Mouse (Mus musculus): Measurements from ENCODE around the gene Pon1. TPM values are rescaled to one million over a fixed set of nuclear protein-coding genes. Genes with fewer than 3 reads are reported as not detected.
"Not testable (repeated sequence)": the region's sequence is repeated elsewhere in the genome, so short reads cannot be mapped to it uniquely, and the experiment has no call there.

Pon1 gene
- total RNA-seq (2022) = not detected

GRCm38 (mm10) chr6:5193693-5194092 is at the start of gene Pon1:
TSS of gene Pon1 (minus strand) at chr6:5193946.
- DNase-seq (ENCODE audit: low spot score in 2 of 2) = no peak

GRCm38 (mm10) chr6:5238799-5239198 is 45.1 kb upstream of the Pon1 start:
- no peak for DNase-seq (ENCODE audit: low spot score in 2 of 2)

GRCm38 (mm10) chr6:5237510-5237909 is 43.8 kb upstream of the Pon1 start:
- DNase-seq (ENCODE audit: low spot score in 2 of 2) = no peak

- no peak for DNase-seq (ENCODE audit: low spot score in 2 of 2)
Observed at GRCm38 (mm10) chr6:5236843-5237371, 43.2 kb upstream of the Pon1 start.

- DNase-seq (ENCODE audit: low spot score in 2 of 2) = no peak
Observed at GRCm38 (mm10) chr6:5234563-5234962, 40.8 kb upstream of the Pon1 start.

GRCm38 (mm10) chr6:5233812-5234211 is 40.1 kb upstream of the Pon1 start:
- DNase-seq (ENCODE audit: low spot score in 2 of 2) = no peak

GRCm38 (mm10) chr6:5232022-5232421 is 38.3 kb upstream of the Pon1 start:
- no peak for DNase-seq (ENCODE audit: low spot score in 2 of 2)

- DNase-seq (ENCODE audit: low spot score in 2 of 2) = no peak
Observed at GRCm38 (mm10) chr6:5230261-5230660, 36.5 kb upstream of the Pon1 start.

- not testable (repeated sequence) for DNase-seq (ENCODE audit: low spot score in 2 of 2)
Observed at GRCm38 (mm10) chr6:5223551-5223950, 29.8 kb upstream of the Pon1 start.

- DNase-seq (ENCODE audit: low spot score in 2 of 2) = no peak
Observed at GRCm38 (mm10) chr6:5222080-5222479, 28.3 kb upstream of the Pon1 start.

- DNase-seq (ENCODE audit: low spot score in 2 of 2) = no peak
Observed at GRCm38 (mm10) chr6:5218190-5218589, 24.4 kb upstream of the Pon1 start.

GRCm38 (mm10) chr6:5207817-5208216 is 14.1 kb upstream of the Pon1 start:
- DNase-seq (ENCODE audit: low spot score in 2 of 2) = no peak

- DNase-seq (ENCODE audit: low spot score in 2 of 2) = no peak
Observed at GRCm38 (mm10) chr6:5199916-5200315, 6.2 kb upstream of the Pon1 start.

GRCm38 (mm10) chr6:5199376-5199905 is 5.7 kb upstream of the Pon1 start:
- no peak for DNase-seq (ENCODE audit: low spot score in 2 of 2)

- DNase-seq (ENCODE audit: low spot score in 2 of 2) = no peak
Observed at GRCm38 (mm10) chr6:5198590-5198989, 4.8 kb upstream of the Pon1 start.

GRCm38 (mm10) chr6:5190761-5191160 is 3.0 kb downstream of the Pon1 start:
- no peak for DNase-seq (ENCODE audit: low spot score in 2 of 2)

GRCm38 (mm10) chr6:5189507-5189906 is 4.2 kb downstream of the Pon1 start:
- no peak for DNase-seq (ENCODE audit: low spot score in 2 of 2)

GRCm38 (mm10) chr6:5188938-5189337 is 4.8 kb downstream of the Pon1 start:
- no peak for DNase-seq (ENCODE audit: low spot score in 2 of 2)

GRCm38 (mm10) chr6:5188036-5188435 is 5.7 kb downstream of the Pon1 start:
- no peak for DNase-seq (ENCODE audit: low spot score in 2 of 2)

GRCm38 (mm10) chr6:5187586-5187985 is 6.2 kb downstream of the Pon1 start:
- DNase-seq (ENCODE audit: low spot score in 2 of 2) = no peak

GRCm38 (mm10) chr6:5186229-5186950 is 7.4 kb downstream of the Pon1 start:
- DNase-seq (ENCODE audit: low spot score in 2 of 2) = no peak

- DNase-seq (ENCODE audit: low spot score in 2 of 2) = no peak
Observed at GRCm38 (mm10) chr6:5180645-5181044, 13.1 kb downstream of the Pon1 start.

- no peak for DNase-seq (ENCODE audit: low spot score in 2 of 2)
Observed at GRCm38 (mm10) chr6:5179189-5179588, 14.6 kb downstream of the Pon1 start.

All from left cerebral cortex, adult 8-10 months (tissue).